Mouse (Mus musculus) embryonic facial prominence, embryonic 12.5 days (tissue): ENCODE measurements around the gene Ell. TPM values are rescaled to one million over a fixed set of nuclear protein-coding genes. Genes with fewer than 3 reads are reported as not detected.

Experiments used
- ATAC-seq: fragments of 200-750 bp; cut with Nextera tagmentation; 2 replicates; pipeline ENCODE4 v1.8.0; 2017; ENCODE audit not compliant: insufficient number of reproducible peaks, insufficient read depth, low FRiP score, low TSS enrichment
- H3K27ac ChIP-seq: fragments of 300-500 bp; sonication (generic); 2 replicates; pipeline ENCODE4 v1.5.1; 2016; ENCODE audit warnings: mild to moderate bottlenecking
- H3K27me3 ChIP-seq: fragments of 300-500 bp; sonication (generic); 2 replicates; pipeline ENCODE4 v1.6.1; 2016; ENCODE audit warnings: mild to moderate bottlenecking, moderate library complexity
- H3K36me3 ChIP-seq: fragments of 300-500 bp; sonication (generic); 2 replicates; pipeline ENCODE4 v1.6.1; 2016; ENCODE audit warnings: mild to moderate bottlenecking
- H3K4me1 ChIP-seq: fragments of 300-500 bp; sonication (generic); 2 replicates; pipeline ENCODE4 v1.6.1; 2016
- H3K4me2 ChIP-seq: fragments of 300-500 bp; sonication (generic); replicated peaks from 2 replicates; pipeline ENCODE4 v1.6.1; 2016; ENCODE audit warnings: mild to moderate bottlenecking, moderate library complexity
- H3K4me3 ChIP-seq: fragments of 300-500 bp; sonication (generic); 2 replicates; pipeline ENCODE4 v1.5.1; 2016; ENCODE audit warnings: mild to moderate bottlenecking
- H3K9ac ChIP-seq: fragments of 300-500 bp; sonication (generic); 2 replicates; pipeline ENCODE4 v1.6.1; 2016; ENCODE audit warnings: mild to moderate bottlenecking, moderate library complexity
- H3K9me3 ChIP-seq: fragments of 300-500 bp; sonication (generic); 2 replicates; pipeline ENCODE4 v1.6.1; 2016; ENCODE audit warnings: mild to moderate bottlenecking, moderate library complexity
- WGBS: fragments of 180-500 bp; shearing (Covaris S2); methylation state at CpG from one replicate; pipeline ENCODE4 v1.1.7; 2016; 5-methylcytosine and 5-hydroxymethylcytosine counted together
- polyA plus RNA-seq: library from polyadenylated mRNA; unstranded; fragments of >200 nt; fragmentation: Nextera tagmentation; extraction: Ambion mirVana; gene quantifications from 2 replicates; pipeline ENCODE4 v1.2.1, GENCODE M21; 2016

Ell gene
- polyA plus RNA-seq, 1 experiment from 2014 or later = 19.1 TPM

DNA sequence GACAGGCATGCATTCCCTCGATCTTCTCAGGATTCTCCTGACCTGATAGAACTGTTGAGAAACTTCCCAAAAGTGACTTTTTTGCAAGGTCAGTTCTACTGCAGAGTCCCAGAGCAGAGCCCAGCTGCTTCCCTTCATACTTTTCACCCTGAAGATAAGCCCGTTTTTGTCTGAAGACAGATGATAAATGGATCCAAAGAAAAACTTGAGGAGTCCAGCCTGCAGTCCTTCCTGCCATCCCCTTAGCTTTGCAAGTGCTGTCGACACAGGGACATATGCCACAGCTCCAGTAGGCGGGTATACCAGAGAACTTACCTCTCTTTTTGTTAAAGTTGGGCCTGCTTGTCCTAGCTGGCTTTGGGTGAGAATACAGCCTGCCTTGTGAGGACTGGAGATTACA is 22.1 kb downstream of the Ell start:
- H3K4me3 ChIP-seq = no peak overlapping the region
- H3K27ac ChIP-seq = no peak overlapping the region
- no peak overlapping the region for H3K9ac ChIP-seq
- H3K36me3 ChIP-seq = no peaks in the 10 kb centered on the region
- 67% methylated on average over 4 of the region's 4 CpGs for WGBS
- no peaks in the 10 kb centered on the region for H3K27me3 ChIP-seq
- no peaks in the 10 kb centered on the region for H3K4me1 ChIP-seq
- no peak overlapping the region for H3K4me2 ChIP-seq
- ATAC-seq = no peak
- H3K9me3 ChIP-seq = no peaks in the 10 kb centered on the region

DNA sequence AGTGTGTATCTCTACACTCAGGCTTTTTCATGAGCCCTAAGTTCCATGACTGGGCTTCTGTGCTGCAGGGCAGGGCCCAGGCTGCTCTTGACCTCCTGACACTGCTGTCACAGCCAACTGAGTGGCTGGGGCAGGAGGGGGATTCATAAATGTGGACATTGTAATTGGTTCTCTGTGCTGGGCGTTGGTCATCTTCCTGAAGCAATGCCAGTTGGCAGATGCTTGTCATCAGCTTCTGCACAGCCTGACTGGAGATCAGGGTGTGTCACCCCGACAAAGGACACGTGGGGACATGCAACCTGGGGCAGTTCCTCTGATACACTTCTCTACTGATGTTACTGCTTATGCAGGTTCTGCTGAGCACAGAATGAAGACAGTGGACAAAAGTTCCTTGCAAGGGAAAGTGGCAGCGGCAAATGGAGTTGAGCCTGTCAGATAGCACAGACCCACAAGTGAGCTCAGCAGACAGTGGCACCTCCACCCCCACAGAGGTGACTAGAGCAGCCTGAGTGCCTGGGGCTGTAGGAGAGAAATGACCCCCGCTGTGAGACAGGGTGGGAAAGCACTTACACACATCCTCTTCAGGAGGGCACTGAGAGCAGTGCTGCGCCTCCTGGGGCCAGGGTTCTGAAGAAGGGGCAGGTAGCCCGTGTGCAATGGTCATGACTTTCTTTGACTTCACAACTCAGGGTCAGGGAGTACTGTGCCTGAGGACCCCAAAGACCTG is 22.7 kb downstream of the Ell start:
- 69% methylated on average over 7 of the region's 7 CpGs for WGBS
- no peak for ATAC-seq

DNA sequence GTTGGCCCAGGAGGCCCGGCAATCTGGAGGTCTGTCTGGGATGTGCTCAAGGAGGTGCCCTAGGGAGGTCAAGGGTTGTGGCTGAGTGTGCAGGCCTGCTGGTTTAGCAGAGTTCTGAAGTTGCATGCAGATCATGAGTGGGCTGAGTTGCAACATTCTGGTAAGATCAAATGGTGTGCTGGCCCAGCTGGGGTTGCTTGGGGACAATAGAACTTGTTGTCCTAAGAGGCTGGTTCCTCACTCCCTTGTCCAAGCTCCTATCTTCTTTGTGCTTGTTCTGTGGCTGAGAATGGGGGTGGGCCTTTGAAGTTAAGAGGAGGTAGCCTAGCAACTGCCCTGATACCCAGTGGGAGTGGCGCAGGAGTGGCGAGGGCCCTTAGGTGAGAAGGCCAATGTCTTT is 23.5 kb downstream of the Ell start:
- ATAC-seq = no peak

More for the DNA sequence above, 22.7 kb downstream of the Ell start:
- no peaks in the 10 kb centered on the region for H3K27me3 ChIP-seq
- no peak overlapping the region for H3K9ac ChIP-seq
- H3K27ac ChIP-seq = no peak overlapping the region; the same call in 1 of the 2 replicates
- H3K9me3 ChIP-seq = no peaks in the 10 kb centered on the region
- no peaks in the 10 kb centered on the region for H3K36me3 ChIP-seq
- H3K4me3 ChIP-seq = no peak overlapping the region
- H3K4me2 ChIP-seq = no peak overlapping the region
- H3K4me1 ChIP-seq = no peaks in the 10 kb centered on the region

DNA sequence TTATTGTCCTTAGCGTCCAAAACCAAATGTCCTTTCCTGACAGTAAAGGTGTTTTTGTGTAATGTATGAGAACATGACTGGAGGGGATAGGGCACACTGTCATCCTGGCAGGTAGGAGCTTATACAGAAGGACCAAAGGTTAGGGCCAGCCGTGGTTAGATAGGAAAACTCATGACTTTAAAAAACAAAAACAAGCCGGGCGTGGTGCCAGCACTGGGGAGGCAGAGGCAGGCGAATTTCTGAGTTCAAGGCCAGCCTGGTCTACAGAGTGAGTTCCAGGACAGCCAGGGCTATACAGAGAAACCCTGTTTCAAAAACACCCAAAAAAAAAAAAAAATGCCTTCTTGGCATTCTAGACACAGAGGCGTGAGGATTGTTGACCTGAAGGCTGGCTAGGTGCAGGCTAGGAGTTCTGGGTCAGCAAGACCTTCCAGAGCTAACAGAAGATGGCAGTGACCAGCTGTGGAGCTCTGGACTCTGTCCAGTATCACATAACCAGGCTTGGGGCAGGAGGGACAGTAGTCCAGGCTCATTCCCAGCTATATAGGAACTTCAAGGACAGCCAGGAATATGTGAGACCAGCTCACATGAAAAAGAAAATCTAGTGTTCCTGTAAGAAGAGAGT is 24.6 kb downstream of the Ell start:
- no peaks in the 10 kb centered on the region for H3K27me3 ChIP-seq
- no peaks in the 10 kb centered on the region for H3K9me3 ChIP-seq
- H3K4me1 ChIP-seq = no peaks in the 10 kb centered on the region
- H3K9ac ChIP-seq = no peak overlapping the region
- no peak for ATAC-seq
- no peak overlapping the region for H3K4me3 ChIP-seq
- 85% methylated on average over 6 of the region's 6 CpGs for WGBS
- no peak overlapping the region for H3K27ac ChIP-seq
- no peak overlapping the region for H3K4me2 ChIP-seq
- no peaks in the 10 kb centered on the region for H3K36me3 ChIP-seq

More for the DNA sequence above, 23.5 kb downstream of the Ell start:
- Histone ChIP-seq H3K9ac (no peak overlapping the region), H3K4me3 (no peak overlapping the region), H3K27me3 (no peaks in the 10 kb centered on the region), H3K27ac (no peak overlapping the region), H3K9me3 (no peaks in the 10 kb centered on the region), H3K36me3 (no peaks in the 10 kb centered on the region), H3K4me2 (no peak overlapping the region), H3K4me1 (no peaks in the 10 kb centered on the region)
- 82% methylated on average over 3 of the region's 3 CpGs for WGBS

GRCm38 (mm10) chr8:70564696-70565235 is 25.5 kb downstream of the Ell start:
- ATAC-seq = no peak
- Histone ChIP-seq H3K27ac (no peak overlapping the region), H3K9ac (no peak overlapping the region), H3K36me3 (no peaks in the 10 kb centered on the region), H3K9me3 (no peaks in the 10 kb centered on the region), H3K4me1 (no peaks in the 10 kb centered on the region), H3K4me3 (no peak overlapping the region), H3K4me2 (no peak overlapping the region), H3K27me3 (no peaks in the 10 kb centered on the region)
- WGBS = 82% methylated on average over 3 of the region's 3 CpGs

DNA sequence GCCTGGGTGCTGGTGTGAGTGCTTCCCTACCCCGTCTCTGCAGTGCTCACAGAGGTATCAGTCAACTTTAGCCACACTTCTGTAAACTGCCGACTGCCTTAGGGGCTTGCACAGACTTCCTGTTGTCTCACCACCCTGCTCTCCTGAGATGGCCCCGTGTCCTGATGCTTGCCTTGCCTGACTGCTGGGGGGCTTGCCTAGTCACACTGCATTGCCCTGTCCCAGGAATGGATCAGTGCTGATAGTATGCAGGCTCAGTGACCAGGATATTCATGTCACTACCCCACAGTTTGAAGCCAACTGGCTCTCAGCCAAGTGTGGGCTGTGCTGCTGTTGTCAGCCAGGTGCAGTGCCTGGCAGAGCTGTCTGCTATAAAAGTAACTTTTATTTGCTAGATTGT is 26.3 kb downstream of the Ell start:
- Histone ChIP-seq H3K27me3 (no peaks in the 10 kb centered on the region), H3K9ac (no peak overlapping the region), H3K4me2 (no peak overlapping the region), H3K36me3 (no peaks in the 10 kb centered on the region), H3K4me3 (no peak overlapping the region), H3K27ac (no peak overlapping the region), H3K4me1 (no peaks in the 10 kb centered on the region), H3K9me3 (no peaks in the 10 kb centered on the region)
- 47% methylated on average over 3 of the region's 3 CpGs for WGBS
- ATAC-seq = 0 out of 2 replicates have a peak, but pooled peaks have one; percentile 37

GRCm38 (mm10) chr8:70570360-70570759 is 31.1 kb downstream of the Ell start:
- no peak for ATAC-seq
- peaks cover 20% of the 10 kb centered on the region for H3K36me3 ChIP-seq
- H3K4me3 ChIP-seq = no peak overlapping the region
- H3K27ac ChIP-seq = no peak overlapping the region
- H3K4me1 ChIP-seq = no peaks in the 10 kb centered on the region
- H3K4me2 ChIP-seq = no peak overlapping the region
- H3K9ac ChIP-seq = no peak overlapping the region
- no peaks in the 10 kb centered on the region for H3K27me3 ChIP-seq
- no peaks in the 10 kb centered on the region for H3K9me3 ChIP-seq

- ATAC-seq = no peak
- no peaks in the 10 kb centered on the region for H3K4me1 ChIP-seq
- no peak overlapping the region for H3K9ac ChIP-seq
- no peak overlapping the region for H3K27ac ChIP-seq
- H3K27me3 ChIP-seq = no peaks in the 10 kb centered on the region
- H3K4me2 ChIP-seq = no peak overlapping the region
- no peak overlapping the region for H3K4me3 ChIP-seq
- H3K9me3 ChIP-seq = no peaks in the 10 kb centered on the region
- 82% methylated on average over 6 of the region's 6 CpGs for WGBS
- H3K36me3 ChIP-seq = peaks cover 21% of the 10 kb centered on the region
Measured at GRCm38 (mm10) chr8:70570990-70571389, 31.7 kb downstream of the Ell start.

GRCm38 (mm10) chr8:70574302-70574701 is 35.0 kb downstream of the Ell start:
- Histone ChIP-seq H3K4me3 (no peak overlapping the region), H3K9me3 (no peaks in the 10 kb centered on the region), H3K36me3 (peaks cover 39% of the 10 kb centered on the region), H3K4me1 (no peaks in the 10 kb centered on the region), H3K4me2 (no peak overlapping the region), H3K27ac (no peak overlapping the region), H3K27me3 (no peaks in the 10 kb centered on the region), H3K9ac (no peak overlapping the region)
- no peak for ATAC-seq

DNA sequence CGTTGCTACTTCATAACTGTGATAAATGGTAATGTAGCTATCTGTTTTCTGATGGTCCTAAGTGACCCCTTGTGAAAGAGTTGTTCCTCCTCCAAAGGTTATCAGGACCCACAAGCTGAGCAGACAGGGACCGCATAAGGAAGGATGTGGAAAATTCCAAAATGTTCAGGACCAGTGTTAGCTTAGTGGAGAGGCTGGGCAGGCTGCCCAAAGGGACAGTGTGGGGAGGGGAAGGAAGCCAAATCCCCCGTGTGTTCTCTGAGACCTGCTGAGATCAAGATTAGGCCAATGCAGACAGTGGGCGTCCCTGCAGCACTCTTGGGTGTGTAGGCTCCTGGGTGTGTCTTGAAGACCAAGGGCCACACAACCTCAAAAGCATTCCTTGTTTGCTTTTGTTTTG is 35.7 kb downstream of the Ell start:
- no peak overlapping the region for H3K4me2 ChIP-seq
- no peak overlapping the region for H3K9ac ChIP-seq
- no peak for ATAC-seq
- H3K4me1 ChIP-seq = no peaks in the 10 kb centered on the region
- H3K9me3 ChIP-seq = no peaks in the 10 kb centered on the region
- no peaks in the 10 kb centered on the region for H3K27me3 ChIP-seq
- no peak overlapping the region for H3K4me3 ChIP-seq
- no peak overlapping the region for H3K27ac ChIP-seq
- peaks cover 42% of the 10 kb centered on the region for H3K36me3 ChIP-seq
- 88% methylated on average over 4 of the region's 4 CpGs for WGBS

DNA sequence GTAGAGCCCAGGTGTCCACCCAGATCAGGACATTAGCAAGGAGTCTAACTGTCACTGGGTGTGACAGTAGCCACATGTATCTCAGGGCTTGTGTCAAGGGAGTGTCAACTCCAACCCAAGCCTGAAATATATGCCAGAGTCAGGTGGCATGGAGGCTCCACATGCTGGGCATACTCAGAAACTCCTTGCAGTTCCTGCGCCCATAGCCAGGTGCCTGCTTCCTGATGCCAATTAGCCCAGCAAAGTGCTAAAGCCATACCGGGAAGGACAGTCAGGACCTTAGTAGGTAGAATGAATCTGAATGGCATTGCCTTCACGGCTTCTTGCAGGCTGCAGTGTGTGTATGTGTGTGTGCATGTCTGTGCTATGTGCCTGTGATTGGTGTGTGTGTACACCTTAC is 38.0 kb downstream of the Ell start:
- Histone ChIP-seq H3K9me3 (no peaks in the 10 kb centered on the region), H3K9ac (0 out of 2 replicates have a peak overlapping the region, but pooled peaks have one; percentile 19), H3K27me3 (no peaks in the 10 kb centered on the region), H3K4me3 (no peak overlapping the region), H3K27ac (no peak overlapping the region), H3K36me3 (peaks cover 64% of the 10 kb centered on the region), H3K4me1 (no peaks in the 10 kb centered on the region), H3K4me2 (no peak overlapping the region)
- ATAC-seq = no peak
- WGBS = 88% methylated on average over 3 of the region's 3 CpGs
